ENCODE assay signal across 9 mouse cellular contexts in genomic region chr13:43865036-43865435, GRCm38 (mm10).
A peak's percentile ranks its signal among the peaks of the same experiment; 100 is the strongest.
DNase-seq lines count a peak whose midpoint lies in the region; ATAC-seq and TF ChIP-seq lines count a peak whose summit lies in the region.
"Had no signal": no experiment of that assay in that cellular context is flagged by ENCODE, and none has a peak within 500 bp of the region (broad histone marks: within the 10 kb centered on the region; RNA-seq: fewer than 3 reads in every experiment).

No protein-coding gene starts in this region.

- no peaks in the 10 kb centered on the region for H3K27me3 ChIP-seq in intestine, postnatal 0 days (replicated peaks; ENCODE audit: control insufficient read depth, insufficient read depth, low read length)
- H3K27me3 ChIP-seq in lung, embryonic 16.5 days (ENCODE audit: control insufficient read depth, insufficient read depth, low read depth, low read length) = no peaks in the 10 kb centered on the region
- no peaks in the 10 kb centered on the region for H3K27me3 ChIP-seq in stomach, embryonic 14.5 days (ENCODE audit: control insufficient read depth, insufficient read depth, low read length)

- no peak overlapping the region; the same call in 1 of the 2 replicates for H3K27ac ChIP-seq in intestine, postnatal 0 days (ENCODE audit: low read depth, low read length)
- H3K27ac ChIP-seq in lung, embryonic 16.5 days (ENCODE audit: low read length) = peak overlapping the region; percentile 77
- peak overlapping the region; percentile 48 for H3K27ac ChIP-seq in stomach, embryonic 14.5 days (ENCODE audit: low read length)

- peak overlapping the region; percentile 29 for H3K4me3 ChIP-seq in intestine, postnatal 0 days (ENCODE audit: low read depth, low read length)
- H3K4me3 ChIP-seq in lung, embryonic 16.5 days (ENCODE audit: low read length) = peak overlapping the region; percentile 38
- peak overlapping the region; percentile 13; the same call in 1 of the 2 replicates for H3K4me3 ChIP-seq in stomach, embryonic 14.5 days (ENCODE audit: low read depth, low read length)

- intact Hi-C loops in left cerebral cortex, postnatal 4 days (cut with DNase I) = no loop called here
- intact Hi-C loops in left cerebral cortex, postnatal 25 days (cut with DNase I) = loop anchor here (10.0 kb wide), 2 partner anchors 970 to 1040 kb away; no protein-coding TSS in a partner anchor

- H3K4me1 ChIP-seq in intestine, postnatal 0 days (replicated peaks; ENCODE audit: control insufficient read depth, insufficient read depth, low read length) = peaks cover 5% of the 10 kb centered on the region
- H3K4me1 ChIP-seq in lung, embryonic 16.5 days (replicated peaks; ENCODE audit: control insufficient read depth, insufficient read depth, low read length) = peaks cover 20% of the 10 kb centered on the region
- H3K4me1 ChIP-seq in stomach, embryonic 14.5 days (ENCODE audit: control insufficient read depth, insufficient read depth, low read length) = peaks cover 12% of the 10 kb centered on the region

- H3K9me3 ChIP-seq in intestine, postnatal 0 days (ENCODE audit: control insufficient read depth) = no peaks in the 10 kb centered on the region
- H3K9me3 ChIP-seq in lung, embryonic 16.5 days (ENCODE audit: control insufficient read depth, low read length) = no peaks in the 10 kb centered on the region
- no peaks in the 10 kb centered on the region for H3K9me3 ChIP-seq in stomach, embryonic 14.5 days (ENCODE audit: control insufficient read depth, low read depth, low read length)
- H3K9me3 ChIP-seq: G1E had no signal

- ATAC-seq in intestine, postnatal 0 days = no peak
- peak; percentile 21 for ATAC-seq in lung, embryonic 16.5 days (ENCODE audit: low read depth)
- ATAC-seq in stomach, embryonic 14.5 days (ENCODE audit: insufficient number of reproducible peaks, insufficient read depth, low FRiP score, low read depth) = peak; percentile 46; the same call in 1 of the 2 replicates
- ATAC-seq in CD4-positive, CD25-positive, alpha-beta regulatory T cell, adult 4 months = no peak

- whole genome bisulfite sequencing in intestine, postnatal 0 days = 14% methylated on average over 20 of the region's 20 CpGs
- 4% methylated on average over 20 of the region's 20 CpGs for WGBS in lung, embryonic 16.5 days
- WGBS in stomach, embryonic 14.5 days = 3% methylated on average over 20 of the region's 20 CpGs

- 0 out of 2 replicates have a peak overlapping the region, but pooled peaks have one; percentile 11 for H3K9ac ChIP-seq in intestine, postnatal 0 days (ENCODE audit: low read depth, low read length)
- H3K9ac ChIP-seq in lung, embryonic 16.5 days (ENCODE audit: low read length) = peak overlapping the region; percentile 48
- H3K9ac ChIP-seq in stomach, embryonic 14.5 days (replicated peaks; ENCODE audit: low read depth, low read length) = no peak overlapping the region

- no peak for TF ChIP-seq CTCF in intestine, postnatal 0 days (IDR thresholded peaks at IDR 0.05; ENCODE audit: low read depth)

- H3K4me2 ChIP-seq in intestine, postnatal 0 days (replicated peaks; ENCODE audit: low read depth) = peak overlapping the region; percentile 73
- peak overlapping the region; percentile 61 for H3K4me2 ChIP-seq in lung, embryonic 16.5 days (ENCODE audit: low read depth, low read length)
- peak overlapping the region; percentile 43 for H3K4me2 ChIP-seq in stomach, embryonic 14.5 days (replicated peaks; ENCODE audit: low read depth, low read length)

- H3K36me3 ChIP-seq in intestine, postnatal 0 days (ENCODE audit: control insufficient read depth, insufficient read depth) = no peaks in the 10 kb centered on the region
- no peaks in the 10 kb centered on the region for H3K36me3 ChIP-seq in lung, embryonic 16.5 days (ENCODE audit: control insufficient read depth, insufficient read depth, low read length)
- no peaks in the 10 kb centered on the region for H3K36me3 ChIP-seq in stomach, embryonic 14.5 days (ENCODE audit: control insufficient read depth, insufficient read depth, low read length)
- H3K36me3 ChIP-seq: G1E had no signal

- DNase-seq in left cerebral cortex, postnatal 4 days = peak; percentile 47
- no peak for DNase-seq in left cerebral cortex, postnatal 25 days (ENCODE audit: low spot score in 2 of 2)
- peak; percentile 45 for DNase-seq in cerebellum, adult 11-12 months
- DNase-seq in heart, adult 11 months = peak; percentile 96

Comparison
In these comparisons a context has a peak if more than half of its experiments do, and no peak if none do; other contexts are left out.
1. DNase-seq: peak in left cerebral cortex, postnatal 4 days (single experiment), cerebellum, adult 11-12 months (single experiment) and heart, adult 11 months (single experiment); none in left cerebral cortex, postnatal 25 days (0 of 2).
2. ATAC-seq: peak in lung, embryonic 16.5 days (single experiment) and stomach, embryonic 14.5 days (single experiment); none in intestine, postnatal 0 days (single experiment) and CD4-positive, CD25-positive, alpha-beta regulatory T cell, adult 4 months (single experiment).
3. Peak in every context shown above with its lines, with median percentiles within 50 percentile points of each other: H3K4me2 ChIP-seq and H3K4me3 ChIP-seq.